Mouse (Mus musculus) heart, embryonic 16.5 days (tissue): ENCODE measurements around the gene Vti1a. TPM values are rescaled to one million over a fixed set of nuclear protein-coding genes. Genes with fewer than 3 reads are reported as not detected.

Experiments used
- ATAC-seq: fragments of 200-750 bp; cut with Nextera tagmentation; replicated peaks from 2 replicates; pipeline ENCODE4 v1.8.0; 2017; ENCODE audit warnings: moderate number of reproducible peaks; ENCODE audit not compliant: insufficient read depth, low FRiP score; ENCODE audit errors: extremely low read depth
- H3K27ac ChIP-seq: fragments of 300-500 bp; sonication (generic); 2 replicates; pipeline ENCODE4 v1.5.1; 2014; ENCODE audit warnings: mild to moderate bottlenecking, low read length, control low read depth, moderate library complexity
- H3K27me3 ChIP-seq: fragments of 300-500 bp; sonication (generic); 2 replicates; pipeline ENCODE4 v1.6.1; 2014; ENCODE audit warnings: low read length, mixed read lengths; ENCODE audit not compliant: control insufficient read depth, insufficient read depth
- H3K36me3 ChIP-seq: fragments of 300-500 bp; sonication (generic); 2 replicates; pipeline ENCODE4 v1.6.1; 2014; ENCODE audit not compliant: control insufficient read depth, insufficient read depth
- H3K4me1 ChIP-seq: fragments of 300-500 bp; sonication (generic); 2 replicates; pipeline ENCODE4 v1.6.1; 2014; ENCODE audit warnings: low read length, mixed read lengths; ENCODE audit not compliant: control insufficient read depth, insufficient read depth
- H3K4me2 ChIP-seq: fragments of 300-500 bp; sonication (generic); 2 replicates; pipeline ENCODE4 v1.6.1; 2014; ENCODE audit warnings: low read depth, mild to moderate bottlenecking, control low read depth, low read length
- H3K4me3 ChIP-seq: fragments of 300-500 bp; sonication (generic); 2 replicates; pipeline ENCODE4 v1.5.1; 2014; ENCODE audit warnings: mild to moderate bottlenecking, control low read depth, low read length
- H3K9ac ChIP-seq: fragments of 300-500 bp; sonication (generic); 2 replicates; pipeline ENCODE4 v1.6.1; 2014; ENCODE audit warnings: low read length, control low read depth
- H3K9me3 ChIP-seq: fragments of 300-500 bp; sonication (generic); replicated peaks from 2 replicates; pipeline ENCODE4 v1.6.1; 2016; ENCODE audit warnings: low read length; ENCODE audit not compliant: control insufficient read depth
- WGBS: fragments of 180-500 bp; shearing (Covaris S2); extraction: QIAGEN DNeasy Blood & Tissue Kit; methylation state at CpG from one replicate; pipeline ENCODE4 v1.1.7; 2014; 5-methylcytosine and 5-hydroxymethylcytosine counted together
- polyA plus RNA-seq: library from polyadenylated mRNA; unstranded; fragments of >200 nt; fragmentation: Nextera tagmentation; extraction: Ambion mirVana; gene quantifications from 2 replicates; pipeline ENCODE4 v1.2.1, GENCODE M21; 2015

Gene Vti1a
- polyA plus RNA-seq, 1 experiment from 2014 or later, result 17.6 TPM

- no peak overlapping the region for H3K4me3 ChIP-seq
- ATAC-seq, result no peak
- H3K9me3 ChIP-seq, result no peaks in the 10 kb centered on the region
- H3K27me3 ChIP-seq, result no peaks in the 10 kb centered on the region
- no peak overlapping the region for H3K9ac ChIP-seq
- no peak overlapping the region for H3K4me2 ChIP-seq
- WGBS, result 97% methylated on average over 7 of the region's 7 CpGs
- peaks cover 9% of the 10 kb centered on the region; the same call in 1 of the 2 replicates for H3K4me1 ChIP-seq
- no peak overlapping the region for H3K27ac ChIP-seq
- H3K36me3 ChIP-seq, result no peaks in the 10 kb centered on the region
Observed at GRCm38 (mm10) chr19:55618546-55618945, 302.5 kb downstream of the Vti1a start.

- H3K9ac ChIP-seq, result no peak overlapping the region
- H3K4me1 ChIP-seq, result peaks cover 9% of the 10 kb centered on the region; the same call in 1 of the 2 replicates
- no peak overlapping the region for H3K4me3 ChIP-seq
- no peak overlapping the region for H3K4me2 ChIP-seq
- H3K27me3 ChIP-seq, result no peaks in the 10 kb centered on the region
- no peaks in the 10 kb centered on the region for H3K36me3 ChIP-seq
- H3K9me3 ChIP-seq, result no peaks in the 10 kb centered on the region
- 59% methylated on average over 14 of the region's 14 CpGs for WGBS
- H3K27ac ChIP-seq, result no peak overlapping the region
- ATAC-seq, result no peak
Observed at GRCm38 (mm10) chr19:55620411-55621008, 304.4 kb downstream of the Vti1a start.

GRCm38 (mm10) chr19:55621011-55621625 lies 305.0 kb downstream of the Vti1a start:
- no peak overlapping the region for H3K9ac ChIP-seq
- H3K4me3 ChIP-seq, result no peak overlapping the region
- peaks cover 9% of the 10 kb centered on the region; the same call in 1 of the 2 replicates for H3K4me1 ChIP-seq
- H3K9me3 ChIP-seq, result no peaks in the 10 kb centered on the region
- no peak for ATAC-seq
- WGBS, result 81% methylated on average over 12 of the region's 12 CpGs
- no peaks in the 10 kb centered on the region for H3K36me3 ChIP-seq
- H3K27me3 ChIP-seq, result no peaks in the 10 kb centered on the region
- no peak overlapping the region for H3K27ac ChIP-seq
- no peak overlapping the region for H3K4me2 ChIP-seq

- no peak overlapping the region for H3K27ac ChIP-seq
- no peaks in the 10 kb centered on the region for H3K27me3 ChIP-seq
- ATAC-seq, result no peak
- H3K36me3 ChIP-seq, result no peaks in the 10 kb centered on the region
- H3K4me3 ChIP-seq, result no peak overlapping the region
- no peak overlapping the region for H3K9ac ChIP-seq
- H3K4me2 ChIP-seq, result no peak overlapping the region
- no peaks in the 10 kb centered on the region for H3K4me1 ChIP-seq
- no peaks in the 10 kb centered on the region for H3K9me3 ChIP-seq
- WGBS, result 71% methylated on average over 18 of the region's 18 CpGs
Observed at GRCm38 (mm10) chr19:55622821-55623220, 306.7 kb downstream of the Vti1a start.

GRCm38 (mm10) chr19:55623605-55624004 lies 307.5 kb downstream of the Vti1a start:
- WGBS, result 84% methylated on average over 13 of the region's 13 CpGs

GRCm38 (mm10) chr19:55626483-55626882 lies 310.4 kb downstream of the Vti1a start:
- H3K9ac ChIP-seq, result no peak overlapping the region
- no peak for ATAC-seq
- H3K27ac ChIP-seq, result no peak overlapping the region
- H3K9me3 ChIP-seq, result no peaks in the 10 kb centered on the region
- 87% methylated on average over 16 of the region's 16 CpGs for WGBS
- H3K36me3 ChIP-seq, result no peaks in the 10 kb centered on the region
- no peak overlapping the region for H3K4me3 ChIP-seq
- no peak overlapping the region for H3K4me2 ChIP-seq
- no peaks in the 10 kb centered on the region for H3K4me1 ChIP-seq
- H3K27me3 ChIP-seq, result no peaks in the 10 kb centered on the region

More at GRCm38 (mm10) chr19:55623605-55624004, 307.5 kb downstream of the Vti1a start:
- H3K4me1 ChIP-seq, result no peaks in the 10 kb centered on the region
- no peak overlapping the region for H3K27ac ChIP-seq
- no peak overlapping the region for H3K9ac ChIP-seq
- H3K36me3 ChIP-seq, result no peaks in the 10 kb centered on the region
- no peak for ATAC-seq
- H3K4me3 ChIP-seq, result no peak overlapping the region
- H3K9me3 ChIP-seq, result no peaks in the 10 kb centered on the region
- no peaks in the 10 kb centered on the region for H3K27me3 ChIP-seq
- H3K4me2 ChIP-seq, result no peak overlapping the region

- ATAC-seq, result no peak
Observed at GRCm38 (mm10) chr19:55626952-55627351, 310.9 kb downstream of the Vti1a start.

GRCm38 (mm10) chr19:55635488-55635887 lies 319.4 kb downstream of the Vti1a start:
- Histone ChIP-seq H3K4me2 (no peak overlapping the region), H3K9me3 (no peaks in the 10 kb centered on the region), H3K27ac (no peak overlapping the region), H3K4me1 (no peaks in the 10 kb centered on the region), H3K27me3 (no peaks in the 10 kb centered on the region), H3K36me3 (no peaks in the 10 kb centered on the region), H3K4me3 (no peak overlapping the region), H3K9ac (no peak overlapping the region)
- ATAC-seq, result no peak
- WGBS, result 79% methylated on average over 15 of the region's 15 CpGs

More at GRCm38 (mm10) chr19:55626952-55627351, 310.9 kb downstream of the Vti1a start:
- Histone ChIP-seq H3K9me3 (no peaks in the 10 kb centered on the region), H3K36me3 (no peaks in the 10 kb centered on the region), H3K4me3 (no peak overlapping the region), H3K27me3 (no peaks in the 10 kb centered on the region), H3K27ac (no peak overlapping the region), H3K4me1 (no peaks in the 10 kb centered on the region), H3K9ac (no peak overlapping the region), H3K4me2 (no peak overlapping the region)
- WGBS, result 90% methylated on average over 12 of the region's 12 CpGs

- Histone ChIP-seq H3K27ac (no peak overlapping the region), H3K36me3 (no peaks in the 10 kb centered on the region), H3K4me3 (no peak overlapping the region), H3K27me3 (no peaks in the 10 kb centered on the region), H3K9me3 (no peaks in the 10 kb centered on the region), H3K9ac (no peak overlapping the region), H3K4me1 (peaks cover 4% of the 10 kb centered on the region; the same call in 1 of the 2 replicates), H3K4me2 (no peak overlapping the region)
- WGBS, result 77% methylated on average over 6 of the region's 6 CpGs
- no peak for ATAC-seq
Observed at GRCm38 (mm10) chr19:55640251-55640650, 324.2 kb downstream of the Vti1a start.
